Mouse (Mus musculus) mesoderm, embryonic 11.5 days (tissue): ENCODE measurements at regions not wholly inside any gene's neighbourhood (a gene's known extent, or its start where the extent isn't known, plus 50 kb on each side); places are given as distances from the start of the nearest gene placed in this dataset.

Source experiments
- DNase-seq: peaks from one replicate; pipeline ENCODE4 v3.0.0-alpha.2; 2012; ENCODE audit warnings: low read depth, low spot score

DNA sequence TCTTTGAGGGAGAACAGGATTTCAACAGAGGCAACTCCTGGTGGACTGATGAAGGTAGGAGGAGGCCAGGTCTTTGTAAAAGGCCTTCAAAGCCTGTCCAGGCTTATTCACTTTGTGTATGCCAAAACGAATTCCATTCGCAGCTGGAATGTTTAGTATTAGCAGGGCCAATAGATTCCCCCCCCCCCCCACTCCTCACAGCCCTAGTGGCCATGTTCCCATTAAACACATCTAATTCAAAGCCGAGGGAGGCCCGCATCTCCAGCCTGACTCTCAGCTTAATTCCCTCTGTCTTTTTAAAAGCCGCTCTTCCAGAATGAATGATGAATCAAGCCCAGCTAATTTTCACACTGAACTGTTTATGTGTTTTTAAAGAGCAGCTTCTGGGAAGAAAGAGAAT, 205.5 kb downstream of the Etnk1 start:
- no peak for DNase-seq

- peak; percentile 68 for DNase-seq
These were observed 206.8 kb downstream of the Etnk1 start for GRCm38 (mm10) chr6:143373686-143374273.

GRCm38 (mm10) chr6:143375951-143376713, 209.1 kb downstream of the Etnk1 start:
- DNase-seq = no peak

GRCm38 (mm10) chr6:143377121-143377520, 210.1 kb downstream of the Etnk1 start:
- no peak for DNase-seq

DNA sequence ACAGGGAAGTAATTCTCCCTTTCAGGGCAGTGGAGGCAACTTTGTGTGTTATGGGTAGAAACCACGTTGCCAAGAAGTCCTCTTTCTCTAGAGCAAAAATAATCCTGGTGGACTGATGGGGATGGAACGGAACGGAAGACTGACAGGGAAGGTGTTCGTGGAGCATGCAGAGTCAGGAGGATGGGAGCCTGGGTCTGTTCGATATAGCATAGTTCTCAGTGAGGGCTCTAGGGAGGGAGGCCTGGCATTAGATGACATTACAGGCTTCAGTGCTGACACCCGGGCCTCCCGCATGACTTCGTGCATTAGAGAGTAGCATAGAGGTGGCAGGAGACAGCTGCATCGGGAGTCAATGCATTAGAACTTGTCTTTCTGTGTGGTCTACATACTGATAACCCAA, 211.1 kb downstream of the Etnk1 start:
- no peak for DNase-seq

GRCm38 (mm10) chr6:143380490-143380889, 213.5 kb downstream of the Etnk1 start:
- no peak for DNase-seq

DNA sequence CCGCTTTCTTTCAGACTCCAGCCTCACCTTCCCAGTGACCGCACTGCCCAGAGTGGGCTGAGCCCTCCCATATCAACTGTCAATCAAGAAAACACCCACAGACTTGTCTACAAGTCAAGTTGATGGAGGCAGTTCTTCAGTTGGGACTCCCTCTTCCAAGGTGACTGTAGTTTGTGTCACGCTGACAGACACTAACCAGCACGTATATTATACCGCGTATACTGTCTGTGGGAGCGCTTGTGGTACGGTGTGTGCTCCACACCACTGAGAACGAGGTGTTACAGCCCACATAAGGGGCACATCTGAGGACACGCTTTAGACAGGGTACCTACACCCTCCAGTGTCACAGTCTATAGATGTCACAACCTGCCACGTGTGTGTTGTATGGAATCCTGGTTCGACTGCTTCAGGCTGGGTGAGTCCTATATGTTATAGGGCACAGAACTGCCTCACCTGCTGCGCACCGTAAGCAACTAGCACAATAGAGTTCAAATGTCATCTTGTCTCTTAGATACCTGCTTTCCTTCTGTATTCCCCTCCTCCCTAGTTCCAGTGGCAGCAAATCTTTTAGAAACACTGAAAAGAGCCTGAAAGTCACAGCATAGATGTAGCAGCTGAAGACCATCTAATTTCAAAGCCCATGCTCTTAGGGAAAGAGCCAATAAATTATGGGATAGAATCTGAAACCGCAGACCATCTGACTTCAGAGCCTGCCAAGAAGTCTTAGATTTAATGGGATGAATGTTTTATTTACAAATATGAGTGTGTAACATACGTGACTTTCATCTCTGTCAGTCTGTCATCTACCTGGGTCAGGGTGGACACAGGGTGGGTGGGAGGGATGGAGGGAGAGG, 219.8 kb downstream of the Etnk1 start:
- no peak for DNase-seq

GRCm38 (mm10) chr6:143393543-143394207, 226.7 kb downstream of the Etnk1 start:
- DNase-seq = no peak

- DNase-seq = no peak
These were observed 227.4 kb downstream of the Etnk1 start for GRCm38 (mm10) chr6:143394377-143394776.

DNA sequence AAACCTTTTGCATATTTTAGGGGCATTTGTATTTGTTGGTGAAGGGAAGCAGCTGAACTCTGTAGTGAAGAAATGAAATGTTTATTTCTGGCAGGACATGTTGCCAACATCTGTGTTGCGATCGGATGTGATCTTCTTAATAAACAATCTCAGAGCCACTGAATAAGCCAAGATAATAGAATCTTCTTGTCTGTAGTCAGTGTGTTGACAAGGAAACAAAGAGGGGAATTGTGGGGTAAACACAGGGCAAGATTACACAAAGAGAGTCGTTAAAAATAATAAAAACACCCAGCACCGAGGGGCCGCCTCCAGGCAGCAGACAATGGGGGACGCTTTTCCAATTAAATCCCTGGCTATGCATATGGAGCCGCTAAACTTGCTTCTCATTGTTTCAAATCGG, 234.4 kb downstream of the Etnk1 start:
- no peak for DNase-seq

DNA sequence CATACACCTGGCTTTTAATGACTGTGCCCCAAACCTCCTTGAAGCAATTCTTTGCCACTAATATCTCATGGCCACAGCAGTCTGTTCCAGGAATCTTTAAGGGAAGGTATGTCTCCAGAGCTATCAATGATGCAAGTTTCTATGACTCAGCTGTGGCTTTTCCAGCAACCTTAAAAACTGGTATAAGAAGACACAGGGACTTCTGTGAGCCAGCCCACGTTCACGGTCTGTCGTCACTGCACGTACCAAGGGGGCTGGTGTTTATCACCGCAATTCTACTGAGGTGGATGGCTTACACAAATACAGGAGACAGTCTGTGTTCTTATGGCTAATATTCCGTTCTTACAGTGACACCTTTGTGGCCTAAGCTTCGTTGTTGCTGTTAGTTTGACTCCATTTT, 234.9 kb downstream of the Etnk1 start:
- DNase-seq = no peak

GRCm38 (mm10) chr6:143402766-143403165, 235.7 kb downstream of the Etnk1 start:
- no peak for DNase-seq

DNA sequence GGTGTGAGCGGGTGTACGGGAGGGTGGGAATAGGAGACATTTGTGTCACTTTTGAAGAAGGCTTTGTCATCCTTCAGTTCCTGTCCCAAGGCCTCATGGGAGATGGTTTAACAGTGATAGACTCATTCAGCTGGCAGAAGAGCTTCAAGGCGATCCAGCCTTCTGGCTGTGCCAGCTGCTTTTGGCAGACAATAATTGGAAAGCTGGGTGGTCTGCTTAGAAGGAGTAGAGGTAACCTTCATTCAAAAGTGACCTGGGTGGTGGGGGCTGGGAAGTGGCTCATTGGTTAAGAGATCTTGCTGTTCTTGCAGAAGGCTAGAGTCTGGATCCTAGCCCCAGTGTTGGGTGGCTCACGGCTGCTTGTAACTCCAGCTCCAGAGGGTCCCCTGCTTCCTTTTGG, 237.5 kb downstream of the Etnk1 start:
- no peak for DNase-seq

DNA sequence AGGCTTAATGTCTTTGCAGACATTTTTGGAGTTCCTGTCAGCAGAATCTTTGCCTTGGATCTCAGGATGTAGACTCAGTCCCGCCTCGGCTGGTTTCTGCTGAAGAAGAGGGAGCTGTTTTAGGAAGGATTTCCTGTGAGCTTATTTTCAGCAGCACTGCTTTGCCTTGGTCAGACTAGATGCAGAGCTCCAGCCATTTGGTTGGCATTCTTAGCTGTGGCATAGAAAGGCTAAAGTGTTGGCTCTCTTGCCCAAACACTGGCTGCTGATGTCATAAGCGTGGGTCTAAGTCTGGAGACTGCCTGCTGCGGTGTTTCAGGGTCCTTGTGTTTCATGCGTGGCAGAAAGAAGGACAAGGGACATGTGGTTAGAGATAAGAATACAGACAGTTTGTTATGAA, 245.0 kb downstream of the Etnk1 start:
- DNase-seq = no peak

GRCm38 (mm10) chr6:143412721-143413120, 245.7 kb downstream of the Etnk1 start:
- no peak for DNase-seq

- DNase-seq = no peak
These were observed 247.8 kb downstream of the Etnk1 start for GRCm38 (mm10) chr6:143414590-143415382.

- DNase-seq = no peak
These were observed 248.4 kb downstream of the Etnk1 start for GRCm38 (mm10) chr6:143415383-143415778.

- DNase-seq = no peak
These were observed 252.9 kb downstream of the Etnk1 start for GRCm38 (mm10) chr6:143419872-143420271.

- DNase-seq = no peak
These were observed 256.0 kb downstream of the Etnk1 start for GRCm38 (mm10) chr6:143423026-143423425.

- DNase-seq = no peak
These were observed 258.3 kb downstream of the Etnk1 start for GRCm38 (mm10) chr6:143425182-143425829.
